Mouse (Mus musculus) ES-E14 (cell line): ENCODE results near the gene Hnrnpul2. TPM values are rescaled to one million over a fixed set of nuclear protein-coding genes. Genes with fewer than 3 reads are reported as not detected.

Experiments
- DNase-seq: peaks from one replicate; pipeline ENCODE4 v3.0.0-alpha.2; 2013; ENCODE audit warnings: low read depth, low spot score
- H3K27ac ChIP-seq: 2 replicates; pipeline ENCODE4 v1.5.1; 2012; ENCODE audit warnings: low read depth, mild to moderate bottlenecking, low read length, moderate library complexity, mixed read lengths; ENCODE audit not compliant: poor library complexity, insufficient read depth, severe bottlenecking
- H3K36me3 ChIP-seq: 2 replicates; pipeline ENCODE4 v1.6.1; 2012; ENCODE audit warnings: mild to moderate bottlenecking, low read length, moderate library complexity, mixed read lengths; ENCODE audit not compliant: control insufficient read depth, poor library complexity, insufficient read depth, severe bottlenecking
- H3K4me1 ChIP-seq, 2 experiments: fragments of 150-350 bp in 1 of 2; sonication (generic) in 1 of 2; 2 replicates each; pipeline ENCODE4 v1.6.1; 2012; ENCODE audit warnings: low read length in 2 of 2, mild to moderate bottlenecking in 1 of 2, mixed read lengths in 1 of 2; ENCODE audit not compliant: control insufficient read depth in 2 of 2, insufficient read depth in 2 of 2, poor library complexity in 1 of 2
- H3K4me3 ChIP-seq, 2 experiments: fragments of 150-350 bp in 1 of 2; sonication (generic) in 1 of 2; 2 replicates each; pipeline ENCODE4 v1.5.1; 2012; ENCODE audit warnings: low read length in 2 of 2, low read depth in 1 of 2, mild to moderate bottlenecking in 1 of 2, mixed read lengths in 1 of 2; ENCODE audit not compliant: insufficient read depth in 1 of 2, poor library complexity in 1 of 2, severe bottlenecking in 1 of 2
- H3K9ac ChIP-seq: 2 replicates; pipeline ENCODE4 v1.6.1; 2012; ENCODE audit warnings: low read depth, mild to moderate bottlenecking, low read length, mixed read lengths; ENCODE audit not compliant: poor library complexity, insufficient read depth, severe bottlenecking
- H3K9me3 ChIP-seq: fragments of 150-350 bp; sonication (generic); 2 replicates; pipeline ENCODE4 v1.6.1; 2012; ENCODE audit warnings: low read depth, mild to moderate bottlenecking, low read length; ENCODE audit not compliant: control insufficient read depth, insufficient read depth
- CHD2 ChIP-seq: IDR thresholded peaks from 2 replicates; pipeline ENCODE4 v1.6.1; 2014; ENCODE audit warnings: mild to moderate bottlenecking, low read depth, low read length, inconsistent platforms
- HCFC1 ChIP-seq: IDR thresholded peaks from 2 replicates; pipeline ENCODE4 v1.6.1; 2012; ENCODE audit warnings: low read length, inconsistent platforms, borderline replicate concordance; ENCODE audit not compliant: insufficient read depth
- MAFK ChIP-seq: IDR thresholded peaks from 2 replicates; pipeline ENCODE4 v1.6.1; 2014; ENCODE audit warnings: mild to moderate bottlenecking, low read depth, low read length, inconsistent platforms; ENCODE audit not compliant: insufficient read depth
- ZC3H11A ChIP-seq: IDR thresholded peaks from 2 replicates; pipeline ENCODE4 v1.6.1; 2012; ENCODE audit warnings: low read depth, mild to moderate bottlenecking, inconsistent platforms, low read length, borderline replicate concordance
- ZNF384 ChIP-seq: IDR thresholded peaks from 2 replicates; pipeline ENCODE4 v1.6.1; 2012; ENCODE audit warnings: low read depth, low read length, inconsistent platforms
- in situ Hi-C, 2 experiments: fragments of 600-800 bp; cut with MboI; formaldehyde crosslinking; loops; one replicate each; pipeline ENCODE4 v1.15.1; 2025; ENCODE audit warnings: low sequenced_read_pairs in 2 of 2, inconsistent platforms in 1 of 2; ENCODE audit not compliant: unreplicated experiment in 2 of 2
- total RNA-seq: library from RNA; depleted of rRNA; stranded (reverse); fragments of 300-350 nt; gene quantifications from 2 replicates; pipeline ENCODE4 v1.2.3, GENCODE M21; 2012

Gene Hnrnpul2
- total RNA-seq, 1 experiment, result 48.5 TPM

DNA sequence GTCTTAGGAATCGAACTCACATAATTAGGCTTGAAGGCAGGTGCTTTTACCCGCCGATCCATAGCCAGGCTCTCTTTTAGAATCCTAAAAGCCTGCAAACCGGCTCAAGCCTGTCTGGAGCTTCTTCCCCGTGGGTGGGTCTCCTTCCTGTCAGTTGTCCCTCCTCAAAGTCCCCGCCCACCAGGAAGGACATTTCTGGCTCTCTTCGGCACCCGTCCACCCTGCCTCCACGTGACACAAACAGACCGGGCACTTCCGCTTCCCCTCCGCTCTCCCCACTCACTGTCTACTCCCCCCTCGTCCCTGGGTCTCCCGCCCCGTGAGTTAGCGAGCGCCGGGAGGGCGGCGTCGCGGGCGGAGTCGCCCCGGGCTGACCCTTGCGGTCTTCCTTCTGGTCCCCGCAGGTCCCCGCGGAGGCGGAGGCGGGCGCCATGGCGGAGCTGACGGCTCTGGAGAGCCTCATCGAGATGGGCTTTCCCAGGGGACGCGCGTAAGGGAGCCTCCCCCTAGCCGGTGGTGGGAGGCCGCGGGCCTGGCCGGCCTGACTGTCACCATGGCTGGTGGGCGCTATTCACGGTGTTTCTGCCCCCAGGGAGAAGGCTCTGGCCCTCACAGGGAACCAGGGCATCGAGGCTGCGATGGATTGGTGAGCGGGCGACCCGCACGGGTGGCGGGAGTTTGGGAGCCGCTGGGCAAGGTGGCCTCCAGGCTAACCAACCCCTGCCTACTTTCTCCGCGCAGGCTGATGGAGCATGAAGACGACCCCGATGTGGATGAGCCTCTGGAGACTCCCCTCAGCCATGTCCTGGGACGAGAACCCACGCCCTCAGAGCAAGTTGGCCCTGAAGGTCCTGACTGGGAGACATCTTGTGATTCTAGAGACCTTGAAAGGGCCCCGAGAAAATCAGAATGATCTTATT, 51.7 kb downstream of the Hnrnpul2 start, which contains the start of gene Ubxn1:
Gene Ubxn1 (plus strand): TSS at position 230 of the 920 bp plus-strand sequence.
- peak within 1 kb of the TSS; percentile 98 for H3K9ac ChIP-seq
- no peaks in the 10 kb centered on the region for H3K9me3 ChIP-seq
- H3K4me1 ChIP-seq, result no peaks in the 10 kb centered on the region; a peak in 2 of 4 replicates
- H3K36me3 ChIP-seq, result peaks cover 25% of the 10 kb centered on the region
- peak; percentile 99 for DNase-seq
- in situ Hi-C loops, result loop anchor here in 1 of 2 experiments (25.0 kb wide), 1 partner anchor 216 kb away; the partner anchor contains the start of gene Scgb1a1
- peak within 1 kb of the TSS; percentile 88 for H3K27ac ChIP-seq
- H3K4me3 ChIP-seq, result peak within 1 kb of the TSS; percentile 91 to 95
- TF ChIP-seq HCFC1 (peak; percentile 83), ZNF384 (0 out of 2 replicates have a peak, but pooled peaks have one; percentile 12), MAFK (no peak)

DNA sequence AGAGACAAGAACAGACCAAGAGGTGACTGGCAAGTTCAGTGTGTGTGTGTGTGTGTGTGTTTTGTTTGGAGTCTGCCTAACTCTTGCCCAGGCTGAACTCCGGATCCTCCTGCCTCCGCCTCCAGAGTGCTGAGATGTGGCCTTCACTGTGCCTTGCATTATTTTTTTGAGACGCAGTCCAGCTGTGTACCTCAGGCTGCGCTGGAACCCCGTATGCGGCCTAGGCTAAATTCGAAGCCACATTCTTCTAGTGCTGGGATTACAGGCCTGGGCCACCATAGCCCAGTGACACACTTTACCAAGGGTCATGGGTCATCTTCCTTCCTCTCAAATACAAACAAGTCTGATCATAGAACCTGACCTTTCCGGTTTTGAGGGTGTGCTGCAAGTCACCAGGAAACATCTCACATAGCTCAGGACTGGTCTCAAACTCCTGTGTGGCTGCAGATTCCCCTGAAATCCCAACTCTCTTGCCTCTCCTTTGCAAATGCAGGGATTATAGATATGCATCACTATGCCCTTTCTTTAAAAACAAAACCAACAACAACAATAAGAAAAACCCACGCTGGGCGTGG, 52.5 kb downstream of the Hnrnpul2 start:
- in situ Hi-C loops, result loop anchor here in 1 of 2 experiments (25.0 kb wide), 1 partner anchor 215 kb away; the partner anchor contains the start of gene Scgb1a1
- DNase-seq, result no peak

DNA sequence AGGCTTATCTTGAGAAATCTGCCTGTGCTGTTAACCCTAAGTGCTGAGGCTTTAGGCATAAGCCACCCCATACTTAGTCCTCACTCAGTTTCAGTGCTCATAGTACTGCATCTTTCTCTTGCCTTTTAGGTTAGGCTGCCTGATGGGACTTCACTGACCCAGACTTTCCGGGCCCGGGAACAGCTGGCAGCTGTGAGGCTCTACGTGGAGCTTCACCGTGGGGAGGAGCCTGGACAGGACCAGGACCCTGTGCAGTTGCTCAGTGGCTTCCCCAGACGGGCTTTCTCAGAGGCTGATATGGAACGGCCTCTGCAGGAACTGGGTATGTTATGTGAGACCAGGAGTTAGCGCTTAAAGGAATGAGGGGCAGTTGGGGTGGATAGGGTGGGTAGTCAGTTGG, 55.2 kb downstream of the Hnrnpul2 start:
- no peak for DNase-seq
- no peak for TF ChIP-seq CHD2
- H3K9ac ChIP-seq, result no peak overlapping the region
- in situ Hi-C loops, result no loop called here
- H3K27ac ChIP-seq, result no peak overlapping the region
- H3K36me3 ChIP-seq, result peaks cover 25% of the 10 kb centered on the region
- no peak overlapping the region for H3K4me3 ChIP-seq
- no peaks in the 10 kb centered on the region for H3K9me3 ChIP-seq
- no peaks in the 10 kb centered on the region; a peak in 2 of 4 replicates for H3K4me1 ChIP-seq

More for the DNA sequence above, 52.5 kb downstream of the Hnrnpul2 start:
- peak overlapping the region; percentile 76 for H3K27ac ChIP-seq
- no peaks in the 10 kb centered on the region for H3K9me3 ChIP-seq
- peaks cover 25% of the 10 kb centered on the region for H3K36me3 ChIP-seq
- H3K9ac ChIP-seq, result peak overlapping the region; percentile 98
- no peaks in the 10 kb centered on the region; a peak in 2 of 4 replicates for H3K4me1 ChIP-seq
- TF ChIP-seq HCFC1, result no peak
- no peak for TF ChIP-seq CHD2
- TF ChIP-seq ZNF384, result no peak
- TF ChIP-seq MAFK, result no peak
- H3K4me3 ChIP-seq, result peak overlapping the region; percentile 91 to 95

DNA sequence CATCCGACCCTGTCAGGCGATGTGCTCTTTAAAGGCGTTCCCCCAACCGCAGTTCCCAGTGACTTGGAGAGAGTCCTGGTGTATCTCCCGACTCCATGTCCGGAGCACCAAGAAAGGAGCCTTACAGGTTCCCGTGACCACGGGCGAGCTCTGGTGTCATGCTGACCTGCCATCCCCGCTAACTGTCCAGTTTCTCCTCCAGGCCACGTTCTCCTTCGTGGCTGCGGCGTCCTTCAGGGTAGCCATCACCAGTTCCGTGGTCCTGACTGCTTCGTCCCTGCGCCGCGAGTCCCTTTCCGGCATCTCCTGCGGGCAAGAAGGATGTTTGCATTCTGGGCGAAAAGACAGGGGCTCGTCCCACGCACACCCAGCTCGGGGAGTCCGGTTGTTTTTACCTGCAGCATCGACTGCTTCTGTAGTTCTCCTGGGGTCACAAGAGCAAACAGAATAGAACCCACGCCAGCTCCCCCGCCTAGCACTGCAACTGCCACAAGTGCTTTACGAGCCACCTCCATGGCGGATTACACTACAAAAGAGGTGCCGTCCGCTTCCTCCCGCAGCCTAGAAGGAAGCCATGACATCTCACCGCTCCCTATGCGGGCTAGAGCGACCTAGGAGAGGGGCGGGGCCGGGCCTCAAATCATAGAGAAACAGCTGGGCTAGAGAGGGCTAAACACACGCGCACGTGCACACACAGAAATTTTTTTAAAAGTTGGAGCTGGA, 60.7 kb downstream of the Hnrnpul2 start, which contains the start of gene Uqcc3:
Gene Uqcc3 (minus strand): TSS at position 613 of the 723 bp plus-strand sequence.
- Histone ChIP-seq H3K4me1 (0 out of 4 replicates have a peak, but pooled peaks cover 0 to 3% of the 10 kb centered on the region in 2 experiments), H3K27ac (peak within 1 kb of the TSS; percentile 2), H3K9ac (peak within 1 kb of the TSS; percentile 85), H3K9me3 (no peaks in the 10 kb centered on the region), H3K4me3 (peak within 1 kb of the TSS; percentile 82 to 96), H3K36me3 (peaks cover 2% of the 10 kb centered on the region; the same call in 1 of the 2 replicates)
- TF ChIP-seq ZNF384 (peak; percentile 93), ZC3H11A (no peak), HCFC1 (0 out of 2 replicates have a peak, but pooled peaks have one; percentile 41)
- no peak for DNase-seq
- in situ Hi-C loops, result no loop called here
